Mouse (Mus musculus) liver, postnatal 0 days (tissue): ENCODE measurements around the gene Olfr1023.

Experiments
- CTCF ChIP-seq: sonication (generic); IDR thresholded peaks from 2 replicates; pipeline ENCODE4 v1.5.1; 2016; ENCODE audit warnings: antibody characterized with exemption, low read depth
- EP300 ChIP-seq: IDR thresholded peaks from 2 replicates; pipeline ENCODE4 v1.6.1; 2016; ENCODE audit warnings: antibody characterized with exemption, low read depth, mild to moderate bottlenecking

GRCm38 (mm10) chr2:85904952-85905351 is 19.5 kb downstream of the Olfr1023 start, which contains the start of gene Olfr1024:
- no peak for TF ChIP-seq EP300
- no peak for TF ChIP-seq CTCF
